12 mouse cellular contexts compared by ENCODE assay signal in the genomic region with DNA sequence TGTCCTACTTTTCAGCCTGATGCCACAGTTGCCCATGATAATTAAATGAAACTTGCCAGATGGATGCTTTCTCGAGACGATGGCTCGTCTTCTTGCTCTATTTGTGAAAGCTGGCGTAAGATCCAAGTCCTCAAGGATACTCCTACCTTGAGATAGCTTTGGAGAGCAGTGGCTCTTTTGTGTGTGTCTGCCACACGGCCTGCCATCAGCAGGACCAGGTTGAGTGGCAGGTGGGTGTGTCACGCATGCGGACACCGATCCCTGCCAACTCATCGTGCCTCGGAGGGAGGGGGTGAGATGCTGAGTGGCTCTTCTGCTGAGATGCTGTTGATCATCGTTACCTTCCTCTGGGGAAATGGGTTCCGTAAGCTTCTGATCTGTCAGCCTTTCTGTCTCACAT.
DNase-seq lines count a peak whose midpoint lies in the region; ATAC-seq and TF ChIP-seq lines count a peak whose summit lies in the region.
"Had no signal": no experiment of that assay in that cellular context is flagged by ENCODE, and none has a peak within 500 bp of the region (broad histone marks: within the 10 kb centered on the region; RNA-seq: fewer than 3 reads in every experiment).

No protein-coding gene starts in this region.

- H3K4me3 ChIP-seq in left cerebral cortex, adult 2 months: no peak overlapping the region
- H3K4me3 ChIP-seq in hindbrain, embryonic 15.5 days: no peak overlapping the region
- no peak overlapping the region for H3K4me3 ChIP-seq in limb, embryonic 10.5 days
- H3K4me3 ChIP-seq: erythroblast, embryonic 14.5 days; lung, embryonic 15.5 days had no signal

- H3K9ac ChIP-seq in hindbrain, embryonic 15.5 days: no peak overlapping the region
- H3K9ac ChIP-seq: lung, embryonic 15.5 days had no signal

- H3K4me2 ChIP-seq in hindbrain, embryonic 15.5 days: no peak overlapping the region; the same call in 1 of the 2 replicates
- H3K4me2 ChIP-seq: lung, embryonic 15.5 days had no signal

- 0 out of 2 replicates have a peak overlapping the region, but pooled peaks have one; percentile 24 for H3K27ac ChIP-seq in left cerebral cortex, adult 2 months
- 0 out of 2 replicates have a peak overlapping the region, but pooled peaks have one; percentile 13 for H3K27ac ChIP-seq in hindbrain, embryonic 15.5 days (replicated peaks)
- no peak overlapping the region for H3K27ac ChIP-seq in limb, embryonic 10.5 days
- H3K27ac ChIP-seq: kidney, postnatal 0 days; lung, embryonic 15.5 days; stomach, postnatal 0 days had no signal

- no peaks in the 10 kb centered on the region for H3K27me3 ChIP-seq in hindbrain, embryonic 15.5 days
- H3K27me3 ChIP-seq in limb, embryonic 10.5 days (ENCODE audit: low read depth, poor library complexity, severe bottlenecking): no peaks in the 10 kb centered on the region
- H3K27me3 ChIP-seq: lung, embryonic 15.5 days had no signal

- no peaks in the 10 kb centered on the region for H3K9me3 ChIP-seq in hindbrain, embryonic 15.5 days
- no peaks in the 10 kb centered on the region for H3K9me3 ChIP-seq in limb, embryonic 10.5 days (replicated peaks)
- H3K9me3 ChIP-seq: lung, embryonic 15.5 days had no signal

- no peak for TF ChIP-seq CTCF in left cerebral cortex, adult 2 months (IDR thresholded peaks at IDR 0.05)

- intact Hi-C loops in left cerebral cortex, adult 2 months (cut with DNase I): no loop called here
- intact Hi-C loops in left cerebral cortex, postnatal 10 days (cut with DNase I): no loop called here

- H3K4me1 ChIP-seq in hindbrain, embryonic 15.5 days (replicated peaks): peaks cover 9% of the 10 kb centered on the region
- H3K4me1 ChIP-seq in limb, embryonic 10.5 days: no peaks in the 10 kb centered on the region; the same call in 1 of the 2 replicates
- H3K4me1 ChIP-seq: lung, embryonic 15.5 days had no signal

- peak; percentile 51; the same call in 1 of the 2 replicates for ATAC-seq in hindbrain, embryonic 15.5 days (ENCODE audit: low FRiP score, low read depth)

- WGBS in hindbrain, embryonic 15.5 days: 48% methylated on average over 12 of the region's 12 CpGs
- WGBS in limb, embryonic 10.5 days: 88% methylated on average over 12 of the region's 12 CpGs

- no peaks in the 10 kb centered on the region for H3K36me3 ChIP-seq in hindbrain, embryonic 15.5 days
- H3K36me3 ChIP-seq in limb, embryonic 10.5 days: no peaks in the 10 kb centered on the region
- H3K36me3 ChIP-seq: lung, embryonic 15.5 days had no signal

- DNase-seq in left cerebral cortex, adult 2 months (ENCODE audit: extremely low spot score in 1 of 2, low spot score in 2 of 2): peak; percentile 21 to 52
- DNase-seq in left cerebral cortex, postnatal 10 days (ENCODE audit: extremely low spot score in 1 of 2, low spot score in 2 of 2): no peak
- peak; percentile 11 for DNase-seq in cerebellum, adult 8-10 months
- peak; percentile 37 for DNase-seq in retina, embryonic 14.5 days (ENCODE audit: low spot score)
- no peak for DNase-seq in spleen, postnatal 36 days (ENCODE audit: low spot score in 2 of 2)
- DNase-seq in limb, embryonic 10.5 days (ENCODE audit: low spot score): no peak
- no peak for DNase-seq in ovary, postnatal 14 days (ENCODE audit: low spot score)

Comparison
In these comparisons a context has a peak if more than half of its experiments do, and no peak if none do; other contexts are left out.
1. DNase-seq: peak in left cerebral cortex, adult 2 months (2 of 2), cerebellum, adult 8-10 months (single experiment) and retina, embryonic 14.5 days (single experiment); none in left cerebral cortex, postnatal 10 days (0 of 2), spleen, postnatal 36 days (0 of 2), limb, embryonic 10.5 days (single experiment) and ovary, postnatal 14 days (single experiment).